ENCODE assay signal across 19 mouse cellular contexts in genomic region chr6:36782481-36782880, GRCm38 (mm10). TPM values are rescaled to one million over a fixed set of nuclear protein-coding genes. Genes with fewer than 3 reads are reported as not detected.
DNase-seq lines count a peak whose midpoint lies in the region; ATAC-seq and TF ChIP-seq lines count a peak whose summit lies in the region.
"Had no signal": no experiment of that assay in that cellular context is flagged by ENCODE, and none has a peak within 500 bp of the region (broad histone marks: within the 10 kb centered on the region; RNA-seq: fewer than 3 reads in every experiment).

No protein-coding gene starts in this region.

- H3K9ac ChIP-seq in forebrain, embryonic 15.5 days (replicated peaks), result no peak overlapping the region
- no peak overlapping the region for H3K9ac ChIP-seq in forebrain, embryonic 13.5 days
- H3K9ac ChIP-seq: forebrain, embryonic 12.5 days; hindbrain, embryonic 13.5 days; liver, embryonic 13.5 days; lung, embryonic 15.5 days; midbrain, embryonic 13.5 days had no signal

- peak overlapping the region; percentile 27; the same call in 1 of the 2 replicates for H3K27ac ChIP-seq in forebrain, embryonic 15.5 days (replicated peaks)
- H3K27ac ChIP-seq in forebrain, embryonic 13.5 days, result no peak overlapping the region
- peak overlapping the region; percentile 96 for H3K27ac ChIP-seq in cortical plate, adult 2 months (ENCODE audit: insufficient read depth, low read length)
- H3K27ac ChIP-seq: forebrain, embryonic 12.5 days; hindbrain, embryonic 13.5 days; liver, embryonic 13.5 days; lung, embryonic 15.5 days; midbrain, embryonic 13.5 days had no signal

- no peaks in the 10 kb centered on the region for H3K9me3 ChIP-seq in forebrain, embryonic 15.5 days
- H3K9me3 ChIP-seq in forebrain, embryonic 13.5 days (replicated peaks), result no peaks in the 10 kb centered on the region
- H3K9me3 ChIP-seq: forebrain, embryonic 12.5 days; hindbrain, embryonic 13.5 days; liver, embryonic 13.5 days; lung, embryonic 15.5 days; midbrain, embryonic 13.5 days had no signal

- 80% methylated on average over 4 of the region's 4 CpGs for WGBS in forebrain, embryonic 15.5 days
- WGBS in forebrain, embryonic 13.5 days, result 81% methylated on average over 4 of the region's 4 CpGs

- H3K4me1 ChIP-seq in forebrain, embryonic 15.5 days, result peaks cover 42% of the 10 kb centered on the region
- H3K4me1 ChIP-seq in forebrain, embryonic 13.5 days, result peaks cover 59% of the 10 kb centered on the region
- peaks cover 16% of the 10 kb centered on the region for H3K4me1 ChIP-seq in cortical plate, adult 2 months (ENCODE audit: control insufficient read depth, insufficient read depth, low read length)
- H3K4me1 ChIP-seq: liver, embryonic 13.5 days had no signal

- no peak overlapping the region for H3K4me2 ChIP-seq in forebrain, embryonic 15.5 days (replicated peaks)
- H3K4me2 ChIP-seq in forebrain, embryonic 13.5 days, result no peak overlapping the region
- H3K4me2 ChIP-seq: forebrain, embryonic 12.5 days; hindbrain, embryonic 13.5 days; liver, embryonic 13.5 days; lung, embryonic 15.5 days; midbrain, embryonic 13.5 days had no signal

- ATAC-seq in forebrain, embryonic 15.5 days (replicated peaks), result no peak
- ATAC-seq in forebrain, embryonic 13.5 days, result no peak
- no peak for ATAC-seq in megakaryocyte progenitor cell, adult 5-6 weeks (replicated peaks; ENCODE audit: poor library complexity)
- ATAC-seq: intestine, embryonic 16.5 days; midbrain, embryonic 13.5 days had no signal

- TF ChIP-seq CTCF in cortical plate, adult 2 months (IDR thresholded peaks at IDR 0.05; ENCODE audit: extremely low read depth, insufficient read depth, low read length), result no peak

- H3K4me3 ChIP-seq in forebrain, embryonic 15.5 days, result no peak overlapping the region
- no peak overlapping the region for H3K4me3 ChIP-seq in forebrain, embryonic 13.5 days
- no peak overlapping the region for H3K4me3 ChIP-seq in cortical plate, adult 2 months (ENCODE audit: insufficient read depth, low read length)
- H3K4me3 ChIP-seq: forebrain, embryonic 12.5 days; hindbrain, embryonic 13.5 days; liver, embryonic 13.5 days; lung, embryonic 15.5 days; midbrain, embryonic 13.5 days had no signal

- TF ChIP-seq POLR2A in cortical plate, adult 2 months (IDR thresholded peaks at IDR 0.05; ENCODE audit: extremely low read depth, insufficient read depth, low read length), result no peak

- no peaks in the 10 kb centered on the region for H3K27me3 ChIP-seq in forebrain, embryonic 15.5 days
- H3K27me3 ChIP-seq in forebrain, embryonic 13.5 days, result no peaks in the 10 kb centered on the region
- H3K27me3 ChIP-seq: forebrain, embryonic 12.5 days; liver, embryonic 13.5 days; lung, embryonic 15.5 days had no signal

- peak; percentile 35 for DNase-seq in kidney, postnatal 14 days
- DNase-seq in kidney, postnatal 36 days, result no peak
- peak; percentile 42 for DNase-seq in adrenal gland, adult 8-10 months
- DNase-seq: cerebellum, adult 11 months; cerebellum, postnatal 14 days; gastrocnemius, postnatal 10 days; heart, adult 18-20 months; liver, embryonic 13.5 days; right cerebral cortex, postnatal 4 days; thymus, postnatal 4 days had no signal

- 0 out of 2 replicates have a peak, but pooled peaks cover 3% of the 10 kb centered on the region for H3K36me3 ChIP-seq in forebrain, embryonic 15.5 days
- peaks cover 14% of the 10 kb centered on the region; the same call in 1 of the 2 replicates for H3K36me3 ChIP-seq in forebrain, embryonic 13.5 days (ENCODE audit: poor library complexity, severe bottlenecking)
- H3K36me3 ChIP-seq: liver, embryonic 13.5 days; lung, embryonic 15.5 days had no signal

RNA-seq across cellular contexts. Expression of gene Ptn, which starts 27.5 kb away (rescaled TPM):
- 502 and 540 TPM in 2 replicates for polyA plus RNA-seq in forebrain, embryonic 15.5 days (2015; fragmentation: Nextera tagmentation; extraction: Ambion mirVana)
- 421 and 545 TPM in 2 replicates for polyA plus RNA-seq in forebrain, embryonic 13.5 days (2015; fragmentation: Nextera tagmentation; extraction: Ambion mirVana)
- 10 to 100 TPM; 62.3 to 89.5 (median 76.4) TPM for total RNA-seq in adrenal gland, adult 8-10 months (2022)
- 446 and 493 TPM in 2 replicates for polyA plus RNA-seq in cortical plate, adult 2 months (2012; rRNA removed)
- total RNA-seq in megakaryocyte progenitor cell, adult 5-6 weeks (2015), result not detected in 2 replicates
- total RNA-seq in megakaryocyte progenitor cell, adult 5-6 weeks (2017), result 0.17 and 0.42 TPM in 2 replicates

Comparison
In these comparisons a context has a peak if more than half of its experiments do, and no peak if none do; other contexts are left out.
1. DNase-seq: peak in kidney, postnatal 14 days (single experiment) and adrenal gland, adult 8-10 months (single experiment); none in kidney, postnatal 36 days (0 of 2).